Mouse (Mus musculus) liver, embryonic 15.5 days (tissue): ENCODE measurements around the gene Gm20388. TPM values are rescaled to one million over a fixed set of nuclear protein-coding genes. Genes with fewer than 3 reads are reported as not detected.
A peak's percentile ranks its signal among the peaks of the same experiment; 100 is the strongest.
"Not testable (repeated sequence)": the region's sequence is repeated elsewhere in the genome, so short reads cannot be mapped to it uniquely, and the experiment has no call there.

ENCODE experiments used
- ATAC-seq: fragments of 200-750 bp; cut with Nextera tagmentation; 2 replicates; pipeline ENCODE4 v1.8.0; 2017; ENCODE audit warnings: moderate number of reproducible peaks, mild to moderate bottlenecking, moderate library complexity; ENCODE audit not compliant: insufficient read depth
- H3K27ac ChIP-seq: fragments of 300-500 bp; sonication (generic); replicated peaks from 2 replicates; pipeline ENCODE4 v1.5.1; 2015; ENCODE audit warnings: mild to moderate bottlenecking, inconsistent platforms
- H3K27me3 ChIP-seq: fragments of 300-500 bp; sonication (generic); 2 replicates; pipeline ENCODE4 v1.6.1; 2015; ENCODE audit warnings: mild to moderate bottlenecking, inconsistent platforms
- H3K36me3 ChIP-seq: fragments of 300-500 bp; sonication (generic); replicated peaks from 2 replicates; pipeline ENCODE4 v1.6.1; 2015; ENCODE audit warnings: moderate library complexity, mild to moderate bottlenecking, inconsistent platforms
- H3K4me1 ChIP-seq: fragments of 300-500 bp; sonication (generic); replicated peaks from 2 replicates; pipeline ENCODE4 v1.6.1; 2015; ENCODE audit warnings: inconsistent platforms
- H3K4me2 ChIP-seq: fragments of 300-500 bp; sonication (generic); 2 replicates; pipeline ENCODE4 v1.6.1; 2015; ENCODE audit warnings: moderate library complexity, mild to moderate bottlenecking, inconsistent platforms
- H3K4me3 ChIP-seq: fragments of 300-500 bp; sonication (generic); replicated peaks from 2 replicates; pipeline ENCODE4 v1.5.1; 2015; ENCODE audit warnings: mild to moderate bottlenecking, inconsistent platforms
- H3K9ac ChIP-seq: fragments of 300-500 bp; sonication (generic); 2 replicates; pipeline ENCODE4 v1.6.1; 2015; ENCODE audit warnings: moderate library complexity, mild to moderate bottlenecking, inconsistent platforms
- H3K9me3 ChIP-seq: fragments of 300-500 bp; sonication (generic); replicated peaks from 2 replicates; pipeline ENCODE4 v1.6.1; 2016; ENCODE audit warnings: inconsistent platforms
- WGBS: fragments of 180-500 bp; shearing (Covaris S2); methylation state at CpG from one replicate; pipeline ENCODE4 v1.1.7; 2015; ENCODE audit warnings: mixed read lengths; ENCODE audit not compliant: insufficient replicate concordance; 5-methylcytosine and 5-hydroxymethylcytosine counted together
- polyA plus RNA-seq: library from polyadenylated mRNA; unstranded; fragments of >200 nt; fragmentation: Nextera tagmentation; extraction: Ambion mirVana; gene quantifications from 2 replicates; pipeline ENCODE4 v1.2.1, GENCODE M21; 2015

Gm20388 gene
- polyA plus RNA-seq, 1 experiment from 2014 or later: not detected

DNA sequence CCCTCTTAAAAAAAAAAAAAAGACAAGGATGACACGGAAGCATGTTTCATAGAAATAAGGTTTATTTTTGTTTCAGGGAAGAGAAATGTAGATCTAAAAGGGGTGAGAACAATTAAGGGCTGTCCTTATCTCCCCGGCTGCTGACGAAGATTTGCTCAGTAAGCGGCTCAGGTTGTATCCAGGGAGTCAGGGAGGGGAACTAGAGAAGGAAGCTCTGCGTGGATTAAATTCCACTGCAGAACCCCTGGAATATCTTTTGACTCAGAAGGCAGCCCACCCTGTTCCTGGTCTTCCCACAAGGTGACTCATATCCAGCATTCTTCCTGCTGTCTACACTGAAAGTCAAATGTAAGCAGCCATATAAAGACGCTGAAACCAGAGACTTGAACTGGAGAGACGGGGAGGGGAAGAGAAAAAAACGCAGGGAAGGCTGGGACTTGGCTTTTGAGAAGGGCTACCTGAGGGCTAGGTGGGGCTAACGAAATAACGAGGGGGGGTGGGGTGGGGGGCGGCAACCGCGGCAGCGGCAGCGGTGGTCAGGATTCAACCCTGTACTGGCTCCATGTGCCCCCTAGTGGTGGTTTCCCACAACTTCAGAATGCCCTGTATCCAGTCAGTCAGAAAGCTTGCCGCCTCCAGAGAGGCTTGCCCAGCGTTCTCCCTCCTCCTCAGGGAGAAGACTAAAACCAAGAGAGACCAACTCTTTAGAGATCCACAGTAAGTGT lies 3511.6 kb downstream of the Gm20388 start:
- peak overlapping the region; percentile 36 for H3K4me3 ChIP-seq
- 4% methylated on average over 17 of the region's 17 CpGs for WGBS
- ATAC-seq: no peak

DNA sequence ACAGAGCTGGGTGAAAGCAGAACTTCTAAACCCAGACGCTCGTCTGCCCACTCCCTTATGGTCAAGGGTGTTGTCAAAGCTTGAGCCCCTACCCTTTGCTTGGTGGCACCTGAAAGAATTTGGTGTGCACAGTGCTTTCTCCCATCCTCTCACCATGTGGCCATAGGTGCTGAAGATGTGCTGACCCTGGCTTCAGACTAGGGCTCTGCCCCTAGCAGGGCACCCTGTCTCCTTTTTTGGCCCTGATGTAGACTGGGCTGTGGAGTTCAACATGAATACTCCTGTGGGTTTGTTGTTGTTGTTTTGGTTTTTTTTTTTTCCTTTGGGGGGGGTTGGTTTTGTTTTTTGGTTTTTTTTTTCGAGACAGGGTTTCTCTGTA lies 3512.1 kb downstream of the Gm20388 start:
- H3K27ac ChIP-seq: no peak overlapping the region
- no peak for ATAC-seq
- H3K4me2 ChIP-seq: peak overlapping the region; percentile 66
- H3K4me3 ChIP-seq: no peak overlapping the region
- H3K36me3 ChIP-seq: no peaks in the 10 kb centered on the region
- 14% methylated on average over 3 of the region's 3 CpGs for WGBS
- H3K4me1 ChIP-seq: peaks cover 8% of the 10 kb centered on the region
- no peak overlapping the region; the same call in 1 of the 2 replicates for H3K9ac ChIP-seq
- H3K9me3 ChIP-seq: peaks cover 15% of the 10 kb centered on the region
- peaks cover 3% of the 10 kb centered on the region; the same call in 1 of the 2 replicates for H3K27me3 ChIP-seq

More for the DNA sequence above, 3511.6 kb downstream of the Gm20388 start:
- peak overlapping the region; percentile 18 for H3K9ac ChIP-seq
- no peak overlapping the region for H3K27ac ChIP-seq
- no peaks in the 10 kb centered on the region for H3K36me3 ChIP-seq
- H3K4me2 ChIP-seq: peak overlapping the region; percentile 66
- H3K27me3 ChIP-seq: peaks cover 3% of the 10 kb centered on the region; the same call in 1 of the 2 replicates
- H3K4me1 ChIP-seq: peaks cover 10% of the 10 kb centered on the region
- H3K9me3 ChIP-seq: peaks cover 9% of the 10 kb centered on the region

DNA sequence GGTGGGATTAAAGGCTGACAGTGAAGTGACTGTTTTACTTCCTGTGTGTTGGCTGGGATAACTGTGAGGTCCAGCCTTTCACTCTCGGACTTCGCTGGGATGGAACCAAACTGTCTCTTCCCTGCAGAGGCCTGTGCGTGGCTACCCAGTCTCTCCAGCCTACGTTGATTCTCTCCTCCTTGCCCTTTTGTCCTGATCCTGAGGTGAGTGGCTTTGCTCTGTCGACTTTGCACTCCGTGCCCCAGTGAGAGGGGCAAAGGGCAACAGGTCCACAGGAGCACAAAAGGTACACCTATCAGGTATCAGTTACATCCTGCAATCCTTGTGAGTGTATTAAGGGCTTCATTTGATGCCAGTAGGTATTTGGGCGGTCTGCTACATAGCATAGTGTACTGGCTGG lies 3512.8 kb downstream of the Gm20388 start, which contains the start of gene Def8:
Def8 (plus strand) TSS at position 87 of the 400 bp plus-strand sequence.
- no peak for ATAC-seq
- Histone ChIP-seq H3K9me3 (peaks cover 22% of the 10 kb centered on the region), H3K4me2 (peak within 1 kb of the TSS; percentile 66), H3K27ac (no peak within 1 kb of the TSS), H3K36me3 (no peaks in the 10 kb centered on the region), H3K4me1 (peaks cover 8% of the 10 kb centered on the region), H3K27me3 (peaks cover 3% of the 10 kb centered on the region; the same call in 1 of the 2 replicates), H3K4me3 (peak within 1 kb of the TSS; percentile 36), H3K9ac (peak within 1 kb of the TSS; percentile 18; the same call in 1 of the 2 replicates)
- 58% methylated on average over 7 of the region's 7 CpGs for WGBS

DNA sequence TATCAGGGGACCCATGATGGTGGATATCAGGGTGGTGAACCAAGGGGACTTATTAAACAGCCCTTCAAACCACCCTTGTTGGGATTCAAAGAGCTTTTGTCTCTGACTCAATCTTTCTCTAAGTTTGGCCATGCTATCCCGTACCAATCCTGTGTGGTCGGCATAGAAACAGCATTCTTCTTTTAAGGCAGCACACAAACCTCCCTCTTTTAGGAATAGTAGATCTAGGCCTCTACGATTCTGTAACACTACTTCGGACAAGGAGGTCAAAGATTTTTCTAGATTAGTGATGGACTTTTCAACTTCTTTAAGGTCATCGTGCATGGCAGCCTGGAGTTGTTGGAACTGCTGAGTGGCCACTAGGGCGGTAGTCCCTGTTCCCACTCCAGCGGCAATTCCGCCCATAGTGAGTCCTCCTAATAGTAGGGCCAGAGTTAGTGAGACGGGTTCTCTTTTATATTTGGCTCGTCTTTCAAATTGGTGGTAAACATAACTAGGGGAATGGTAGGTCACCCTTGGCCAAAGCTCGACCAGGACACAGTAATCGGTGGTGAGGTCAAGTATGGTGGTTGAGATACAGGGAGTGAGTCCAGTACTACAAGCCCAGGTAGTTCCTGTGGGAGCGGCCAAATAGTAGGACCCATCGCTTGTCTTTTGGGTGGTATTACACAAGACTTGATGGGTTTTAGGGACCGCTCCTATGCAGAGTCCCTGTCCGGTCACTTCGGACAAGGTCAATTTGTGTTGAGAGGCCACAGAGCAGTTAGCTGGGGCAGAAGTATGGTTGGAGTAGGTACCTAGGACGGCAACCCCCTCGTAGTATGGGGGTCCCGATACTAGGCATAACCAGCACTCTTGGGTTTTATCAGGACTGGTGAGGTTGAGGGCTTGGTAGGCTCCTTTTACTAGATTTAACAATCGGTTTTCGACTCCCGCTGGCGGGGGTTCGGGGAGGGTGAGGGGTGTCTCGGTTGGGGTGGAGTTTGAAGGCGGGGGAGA lies 3516.2 kb downstream of the Gm20388 start:
- H3K4me2 ChIP-seq: no peak overlapping the region
- no peak overlapping the region for H3K4me3 ChIP-seq
- 86% methylated on average over 27 of the region's 27 CpGs for WGBS
- no peak for ATAC-seq
- no peaks in the 10 kb centered on the region for H3K36me3 ChIP-seq
- H3K27me3 ChIP-seq: no peaks in the 10 kb centered on the region
- H3K9me3 ChIP-seq: peaks cover 39% of the 10 kb centered on the region
- H3K27ac ChIP-seq: no peak overlapping the region
- peaks cover 8% of the 10 kb centered on the region for H3K4me1 ChIP-seq
- no peak overlapping the region for H3K9ac ChIP-seq

DNA sequence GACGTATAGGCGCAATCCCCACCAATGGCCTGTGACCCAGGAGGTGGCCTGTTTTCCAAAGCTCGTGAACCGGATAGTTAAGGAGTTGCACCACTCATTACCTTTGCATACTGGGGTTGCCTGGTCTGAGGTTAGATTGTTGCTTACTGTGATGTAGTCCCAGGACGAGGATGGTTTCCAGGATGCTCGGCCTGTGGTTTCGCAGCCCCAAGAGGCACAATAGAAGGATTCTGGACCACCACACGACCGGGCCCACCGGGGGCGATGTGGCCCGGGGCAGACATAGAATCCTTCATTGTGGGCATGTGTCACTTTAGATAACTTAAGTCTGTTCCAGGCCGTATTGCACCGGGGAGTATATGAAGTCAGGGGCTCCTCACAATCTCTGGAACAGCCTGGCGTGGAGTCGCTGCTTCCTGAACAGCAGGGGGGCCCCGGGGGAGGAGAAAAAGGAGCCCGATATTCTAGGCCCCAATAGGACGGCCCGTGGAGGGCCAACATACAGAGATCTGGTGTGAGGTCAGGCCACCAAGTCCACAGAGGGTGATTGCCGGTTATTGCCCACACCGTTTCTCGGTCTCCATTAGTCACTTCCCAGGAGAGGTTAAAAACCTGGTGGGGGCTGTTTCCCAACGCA lies 3517.1 kb downstream of the Gm20388 start:
- no peaks in the 10 kb centered on the region for H3K36me3 ChIP-seq
- ATAC-seq: no peak
- H3K27ac ChIP-seq: no peak overlapping the region
- H3K27me3 ChIP-seq: no peaks in the 10 kb centered on the region
- no peak overlapping the region for H3K9ac ChIP-seq
- H3K9me3 ChIP-seq: peaks cover 45% of the 10 kb centered on the region
- no peaks in the 10 kb centered on the region for H3K4me1 ChIP-seq
- H3K4me2 ChIP-seq: no peak overlapping the region
- WGBS: 84% methylated on average over 24 of the region's 24 CpGs
- H3K4me3 ChIP-seq: no peak overlapping the region

DNA sequence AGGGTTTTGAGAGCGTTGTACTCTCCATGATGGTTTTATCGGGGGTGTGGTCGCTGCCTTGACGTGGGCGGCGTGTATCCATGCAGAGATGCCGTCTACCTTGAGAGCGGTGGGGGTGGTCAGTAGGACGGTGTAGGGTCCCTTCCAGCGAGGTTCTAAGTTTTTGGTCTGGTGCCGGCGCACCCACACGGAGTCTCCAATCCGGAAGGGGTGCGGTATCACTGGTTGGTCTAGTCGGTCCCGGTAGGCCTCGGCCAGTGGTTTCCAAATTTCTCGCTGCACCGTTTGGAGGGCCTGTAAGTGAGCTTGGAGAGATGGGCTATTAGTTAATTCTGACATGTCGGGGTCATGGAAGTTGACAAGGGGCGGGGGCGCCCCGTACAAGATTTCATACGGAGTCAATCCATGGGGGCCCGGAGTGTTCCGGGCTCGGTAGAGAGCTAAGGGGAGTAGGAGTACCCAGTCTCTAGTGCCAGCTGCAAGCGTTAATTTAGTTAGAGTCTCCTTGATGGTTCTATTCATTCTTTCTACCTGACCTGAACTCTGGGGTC lies 3517.8 kb downstream of the Gm20388 start:
- 90% methylated on average over 29 of the region's 29 CpGs for WGBS
- no peak overlapping the region for H3K27ac ChIP-seq
- H3K4me1 ChIP-seq: no peaks in the 10 kb centered on the region
- H3K4me3 ChIP-seq: no peak overlapping the region
- peaks cover 45% of the 10 kb centered on the region for H3K9me3 ChIP-seq
- H3K4me2 ChIP-seq: no peak overlapping the region
- H3K27me3 ChIP-seq: no peaks in the 10 kb centered on the region
- no peak overlapping the region for H3K9ac ChIP-seq
- ATAC-seq: no peak
- no peaks in the 10 kb centered on the region for H3K36me3 ChIP-seq

DNA sequence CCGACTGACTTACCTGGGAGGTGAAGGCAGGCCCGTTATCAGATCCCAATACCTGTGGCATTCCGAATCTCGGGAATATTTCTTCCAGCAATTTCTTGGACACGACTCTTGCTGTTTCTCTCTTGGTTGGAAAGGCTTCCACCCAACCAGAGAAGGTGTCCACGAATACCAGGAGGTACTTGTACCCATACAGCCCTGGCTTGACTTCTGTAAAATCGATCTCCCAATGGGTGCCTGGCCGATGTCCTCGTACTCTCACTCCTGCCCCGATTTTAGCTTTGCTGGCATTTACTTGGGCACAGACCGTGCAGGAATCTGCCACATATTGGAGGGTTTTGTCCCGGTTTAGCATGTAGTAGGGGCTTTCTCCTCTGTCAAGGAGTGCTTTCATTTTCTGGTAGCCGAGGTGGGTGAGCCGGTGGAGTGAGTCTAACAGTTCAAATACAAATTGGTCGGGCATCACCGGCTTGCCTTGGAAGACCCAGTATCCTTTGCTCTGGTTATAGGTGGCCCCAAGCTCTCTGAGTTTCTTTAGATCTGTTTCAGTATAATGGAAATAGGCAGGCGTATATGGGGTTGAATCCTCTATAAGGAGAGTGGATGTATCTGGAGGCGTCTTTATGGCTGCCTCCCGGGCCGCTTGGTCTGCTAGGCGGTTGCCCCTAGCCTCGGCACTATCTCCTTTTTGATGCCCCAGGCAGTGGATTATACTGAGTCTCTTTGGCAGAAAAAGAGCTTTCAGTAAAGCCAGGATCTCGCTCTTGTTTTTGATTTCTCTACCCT lies 3518.5 kb downstream of the Gm20388 start:
- Histone ChIP-seq H3K4me2 (no peak overlapping the region), H3K9me3 (peaks cover 45% of the 10 kb centered on the region), H3K27me3 (no peaks in the 10 kb centered on the region), H3K27ac (no peak overlapping the region), H3K4me3 (no peak overlapping the region), H3K4me1 (no peaks in the 10 kb centered on the region), H3K9ac (no peak overlapping the region), H3K36me3 (no peaks in the 10 kb centered on the region)
- no peak for ATAC-seq
- WGBS: 81% methylated on average over 23 of the region's 23 CpGs

DNA sequence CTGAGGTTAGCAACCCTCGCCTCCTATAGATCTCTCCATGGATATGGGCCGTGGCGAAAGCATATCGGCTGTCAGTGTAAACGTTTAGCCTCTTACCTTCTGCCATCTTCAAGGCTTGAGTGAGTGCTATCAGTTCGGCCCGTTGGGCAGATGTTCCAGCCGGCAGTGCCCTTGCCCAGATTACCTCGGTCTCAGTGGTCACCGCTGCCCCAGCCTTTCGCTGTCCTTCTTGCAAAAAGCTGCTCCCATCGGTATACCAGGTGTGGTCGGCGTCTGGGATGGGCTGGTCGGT lies 3519.0 kb downstream of the Gm20388 start:
- WGBS: 80% methylated on average over 15 of the region's 15 CpGs
- peaks cover 45% of the 10 kb centered on the region for H3K9me3 ChIP-seq
- H3K4me2 ChIP-seq, H3K27me3 ChIP-seq, ATAC-seq, H3K4me1 ChIP-seq, H3K27ac ChIP-seq, H3K9ac ChIP-seq, H3K4me3 ChIP-seq, H3K36me3 ChIP-seq: not testable (repeated sequence)

DNA sequence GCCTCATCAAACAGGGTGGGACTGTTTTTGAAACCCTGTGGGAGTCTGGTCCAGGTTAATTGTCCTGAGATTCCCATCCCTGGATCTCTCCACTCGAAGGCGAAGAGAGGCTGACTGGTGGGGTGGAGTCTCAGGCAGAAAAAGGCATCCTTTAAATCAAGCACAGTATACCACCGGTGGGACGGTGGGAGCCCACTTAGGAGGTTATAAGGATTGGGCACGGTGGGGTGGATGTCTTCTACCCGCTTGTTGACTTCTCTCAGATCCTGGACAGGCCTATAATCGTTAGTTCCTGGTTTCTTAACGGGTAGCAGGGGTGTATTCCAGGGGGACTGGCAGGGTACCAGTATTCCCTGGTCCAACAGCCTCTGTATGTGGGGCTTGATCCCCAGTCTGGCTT lies 3520.3 kb downstream of the Gm20388 start:
- H3K27me3 ChIP-seq, ATAC-seq, H3K36me3 ChIP-seq, H3K4me2 ChIP-seq, H3K27ac ChIP-seq, H3K9ac ChIP-seq, H3K4me1 ChIP-seq, H3K4me3 ChIP-seq: not testable (repeated sequence)
- WGBS: 69% methylated on average over 8 of the region's 8 CpGs
- peaks cover 45% of the 10 kb centered on the region for H3K9me3 ChIP-seq

DNA sequence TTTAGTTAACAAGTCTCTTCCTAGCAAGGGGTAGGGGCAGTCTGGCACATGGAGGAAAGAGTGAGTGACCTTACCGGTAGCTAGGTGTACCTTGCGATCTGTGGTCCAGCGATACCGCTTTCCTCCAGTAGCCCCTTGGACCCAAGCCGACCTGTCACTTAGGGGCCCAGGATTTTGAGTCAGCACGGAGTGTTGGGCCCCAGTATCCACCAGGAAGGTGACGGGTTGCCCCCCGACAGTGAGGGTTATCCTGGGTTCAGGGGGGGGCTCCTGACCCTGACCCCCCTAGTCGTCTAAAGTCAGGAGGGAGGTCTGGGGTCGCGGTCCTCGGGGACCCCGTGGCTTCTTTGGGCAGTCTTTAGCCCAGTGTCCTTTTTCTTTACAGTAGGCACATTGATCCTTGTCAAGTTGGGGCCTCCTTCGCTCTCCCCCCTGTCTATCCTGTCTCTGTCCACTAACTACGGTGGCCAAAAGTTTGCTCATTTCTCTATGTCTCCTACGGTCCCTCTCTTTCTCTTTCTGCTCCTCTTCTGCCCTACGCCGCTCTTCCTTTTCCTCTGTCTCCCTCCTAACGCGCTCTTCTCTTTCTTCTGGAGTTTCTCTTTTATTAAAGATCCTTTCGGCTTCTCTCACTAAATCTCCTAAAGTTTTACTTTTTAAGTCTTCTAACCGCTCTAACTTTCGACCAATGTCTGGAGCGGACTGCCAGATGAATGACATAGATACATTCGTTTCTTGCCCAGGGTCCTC lies 3521.2 kb downstream of the Gm20388 start:
- peaks cover 40% of the 10 kb centered on the region for H3K9me3 ChIP-seq
- 86% methylated on average over 25 of the region's 25 CpGs for WGBS

More for the DNA sequence above, 3521.2 kb downstream of the Gm20388 start:
- Histone ChIP-seq H3K4me2 (no peak overlapping the region), H3K27me3 (no peaks in the 10 kb centered on the region), H3K4me1 (no peaks in the 10 kb centered on the region), H3K4me3 (no peak overlapping the region), H3K36me3 (no peaks in the 10 kb centered on the region), H3K27ac (no peak overlapping the region), H3K9ac (no peak overlapping the region)
- ATAC-seq: no peak
